Mouse (Mus musculus): ENCODE measurements around the gene Tcp11l2.
A peak's percentile ranks its signal among the peaks of the same experiment; 100 is the strongest.

Gene Tcp11l2

GRCm38 (mm10) chr10:84579527-84579926 lies 3.1 kb downstream of the Tcp11l2 start:
- H3K4me1 ChIP-seq (replicated peaks; ENCODE audit: low read depth, low read length), result peaks cover 25% of the 10 kb centered on the region
- H3K9me3 ChIP-seq (ENCODE audit: low read length), result no peaks in the 10 kb centered on the region
- H3K27me3 ChIP-seq (ENCODE audit: insufficient read depth, low read length), result peaks cover 15% of the 10 kb centered on the region; the same call in 1 of the 2 replicates
- no peak overlapping the region for H3K4me3 ChIP-seq (replicated peaks; ENCODE audit: low read length)
- no peak for TF ChIP-seq NANOG (IDR thresholded peaks at IDR 0.05; ENCODE audit: borderline replicate concordance, low read length)
- no peak for TF ChIP-seq CTCF (conservative IDR thresholded peaks at IDR 0.05; ENCODE audit: low read length)
- H3K36me3 ChIP-seq (ENCODE audit: insufficient read depth, low read length), result no peaks in the 10 kb centered on the region

- H3K9me3 ChIP-seq (ENCODE audit: low read length), result no peaks in the 10 kb centered on the region
- H3K36me3 ChIP-seq (ENCODE audit: insufficient read depth, low read length), result no peaks in the 10 kb centered on the region
- peaks cover 15% of the 10 kb centered on the region; the same call in 1 of the 2 replicates for H3K27me3 ChIP-seq (ENCODE audit: insufficient read depth, low read length)
- no peak for TF ChIP-seq CTCF (conservative IDR thresholded peaks at IDR 0.05; ENCODE audit: low read length)
- TF ChIP-seq NANOG (IDR thresholded peaks at IDR 0.05; ENCODE audit: borderline replicate concordance, low read length), result no peak
- TF ChIP-seq POU5F1 (IDR thresholded peaks at IDR 0.05; ENCODE audit: borderline replicate concordance, low read length), result no peak
- H3K4me3 ChIP-seq (replicated peaks; ENCODE audit: low read length), result no peak overlapping the region
- H3K4me1 ChIP-seq (replicated peaks; ENCODE audit: low read depth, low read length), result peaks cover 19% of the 10 kb centered on the region
Observed at GRCm38 (mm10) chr10:84581191-84581590, 4.8 kb downstream of the Tcp11l2 start.

- Histone ChIP-seq H3K27me3 (ENCODE audit: insufficient read depth, low read length) (peaks cover 15% of the 10 kb centered on the region; the same call in 1 of the 2 replicates), H3K9me3 (ENCODE audit: low read length) (no peaks in the 10 kb centered on the region), H3K4me1 (replicated peaks; ENCODE audit: low read depth, low read length) (peaks cover 17% of the 10 kb centered on the region), H3K4me3 (replicated peaks; ENCODE audit: low read length) (no peak overlapping the region), H3K36me3 (ENCODE audit: insufficient read depth, low read length) (no peaks in the 10 kb centered on the region)
- TF ChIP-seq POU5F1 (IDR thresholded peaks at IDR 0.05; ENCODE audit: borderline replicate concordance, low read length), result no peak
- no peak for TF ChIP-seq CTCF (conservative IDR thresholded peaks at IDR 0.05; ENCODE audit: low read length)
- TF ChIP-seq NANOG (IDR thresholded peaks at IDR 0.05; ENCODE audit: borderline replicate concordance, low read length), result no peak
Observed at GRCm38 (mm10) chr10:84582236-84582635, 5.8 kb downstream of the Tcp11l2 start.

GRCm38 (mm10) chr10:84584451-84585293 lies 8.2 kb downstream of the Tcp11l2 start:
- Histone ChIP-seq H3K4me1 (replicated peaks; ENCODE audit: low read depth, low read length) (peaks cover 3% of the 10 kb centered on the region), H3K27me3 (ENCODE audit: insufficient read depth, low read length) (no peaks in the 10 kb centered on the region), H3K9me3 (ENCODE audit: low read length) (no peaks in the 10 kb centered on the region), H3K36me3 (ENCODE audit: insufficient read depth, low read length) (no peaks in the 10 kb centered on the region), H3K4me3 (replicated peaks; ENCODE audit: low read length) (no peak overlapping the region)
- TF ChIP-seq CTCF (conservative IDR thresholded peaks at IDR 0.05; ENCODE audit: low read length) (no peak), NANOG (IDR thresholded peaks at IDR 0.05; ENCODE audit: borderline replicate concordance, low read length) (no peak), POU5F1 (IDR thresholded peaks at IDR 0.05; ENCODE audit: borderline replicate concordance, low read length) (no peak)

GRCm38 (mm10) chr10:84585294-84585650 lies 8.8 kb downstream of the Tcp11l2 start:
- H3K9me3 ChIP-seq (ENCODE audit: low read length), result no peaks in the 10 kb centered on the region
- peaks cover 9% of the 10 kb centered on the region for H3K4me1 ChIP-seq (replicated peaks; ENCODE audit: low read depth, low read length)
- no peaks in the 10 kb centered on the region for H3K27me3 ChIP-seq (ENCODE audit: insufficient read depth, low read length)
- H3K36me3 ChIP-seq (ENCODE audit: insufficient read depth, low read length), result no peaks in the 10 kb centered on the region
- H3K4me3 ChIP-seq (replicated peaks; ENCODE audit: low read length), result no peak overlapping the region
- TF ChIP-seq CTCF (conservative IDR thresholded peaks at IDR 0.05; ENCODE audit: low read length), result no peak
- TF ChIP-seq NANOG (IDR thresholded peaks at IDR 0.05; ENCODE audit: borderline replicate concordance, low read length), result no peak

- Histone ChIP-seq H3K36me3 (ENCODE audit: insufficient read depth, low read length) (0 out of 2 replicates have a peak, but pooled peaks cover 3% of the 10 kb centered on the region), H3K27me3 (ENCODE audit: insufficient read depth, low read length) (no peaks in the 10 kb centered on the region), H3K9me3 (ENCODE audit: low read length) (no peaks in the 10 kb centered on the region), H3K4me1 (replicated peaks; ENCODE audit: low read depth, low read length) (peaks cover 33% of the 10 kb centered on the region), H3K4me3 (replicated peaks; ENCODE audit: low read length) (0 out of 2 replicates have a peak overlapping the region, but pooled peaks have one; percentile 23)
- no peak for TF ChIP-seq POU5F1 (IDR thresholded peaks at IDR 0.05; ENCODE audit: borderline replicate concordance, low read length)
- TF ChIP-seq NANOG (IDR thresholded peaks at IDR 0.05; ENCODE audit: borderline replicate concordance, low read length), result no peak
- TF ChIP-seq CTCF (conservative IDR thresholded peaks at IDR 0.05; ENCODE audit: low read length), result no peak
Observed at GRCm38 (mm10) chr10:84590956-84591355, 14.5 kb downstream of the Tcp11l2 start.

- Histone ChIP-seq H3K36me3 (ENCODE audit: insufficient read depth, low read length) (0 out of 2 replicates have a peak, but pooled peaks cover 3% of the 10 kb centered on the region), H3K4me3 (replicated peaks; ENCODE audit: low read length) (no peak overlapping the region), H3K27me3 (ENCODE audit: insufficient read depth, low read length) (no peaks in the 10 kb centered on the region), H3K9me3 (ENCODE audit: low read length) (no peaks in the 10 kb centered on the region), H3K4me1 (replicated peaks; ENCODE audit: low read depth, low read length) (peaks cover 33% of the 10 kb centered on the region)
- TF ChIP-seq NANOG (IDR thresholded peaks at IDR 0.05; ENCODE audit: borderline replicate concordance, low read length) (no peak), CTCF (conservative IDR thresholded peaks at IDR 0.05; ENCODE audit: low read length) (no peak), POU5F1 (IDR thresholded peaks at IDR 0.05; ENCODE audit: borderline replicate concordance, low read length) (no peak)
Observed at GRCm38 (mm10) chr10:84591640-84592148, 15.3 kb downstream of the Tcp11l2 start.

- TF ChIP-seq CTCF (conservative IDR thresholded peaks at IDR 0.05; ENCODE audit: low read length) (no peak), POU5F1 (IDR thresholded peaks at IDR 0.05; ENCODE audit: borderline replicate concordance, low read length) (no peak), NANOG (IDR thresholded peaks at IDR 0.05; ENCODE audit: borderline replicate concordance, low read length) (peak; percentile 19; the same call in 1 of the 2 replicates)
- no peak overlapping the region for H3K4me3 ChIP-seq (replicated peaks; ENCODE audit: low read length)
- peaks cover 33% of the 10 kb centered on the region for H3K4me1 ChIP-seq (replicated peaks; ENCODE audit: low read depth, low read length)
- H3K27me3 ChIP-seq (ENCODE audit: insufficient read depth, low read length), result no peaks in the 10 kb centered on the region
- no peaks in the 10 kb centered on the region for H3K9me3 ChIP-seq (ENCODE audit: low read length)
- H3K36me3 ChIP-seq (ENCODE audit: insufficient read depth, low read length), result 0 out of 2 replicates have a peak, but pooled peaks cover 3% of the 10 kb centered on the region
Observed at GRCm38 (mm10) chr10:84592745-84593144, 16.3 kb downstream of the Tcp11l2 start.

Measured in E14TG2a.4 (cell line).